Mouse (Mus musculus): ENCODE data around the gene Pappa.

DNA sequence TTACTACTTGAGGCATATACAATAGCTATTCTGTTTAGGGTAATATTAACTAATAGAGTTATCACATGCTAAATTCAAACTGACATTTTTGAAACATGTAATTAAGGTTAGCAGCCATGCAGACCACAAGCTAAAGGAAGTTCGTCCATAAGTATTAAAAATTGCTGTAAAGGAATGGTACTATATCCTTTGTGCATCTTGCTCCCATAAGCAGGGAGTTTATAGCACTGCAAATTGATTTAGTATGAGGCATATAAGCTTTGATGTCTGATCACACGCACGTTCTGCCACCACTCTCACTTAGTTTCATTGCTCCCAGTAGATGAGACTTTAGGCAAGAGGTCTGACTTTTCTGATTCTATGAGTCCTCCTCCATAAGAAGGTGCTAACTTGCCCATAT lies 68.8 kb downstream of the Pappa start:
- no peak for TF ChIP-seq CTCF (IDR thresholded peaks at IDR 0.05; ENCODE audit: control insufficient read depth, insufficient read depth, insufficient replicate concordance, low read depth, low read length)
- TF ChIP-seq POLR2A (IDR thresholded peaks at IDR 0.05; ENCODE audit: control insufficient read depth, low read depth, low read length): no peak
